Mouse (Mus musculus): ENCODE measurements at regions not wholly inside any gene's neighbourhood (a gene's known extent, or its start where the extent isn't known, plus 50 kb on each side); places are given as distances from the start of the nearest gene placed in this dataset.

- ATAC-seq (replicated peaks; ENCODE audit: low FRiP score, low TSS enrichment, poor library complexity, severe bottlenecking) = no peak
These were observed 55.3 kb upstream of the Plekha5 start for GRCm38 (mm10) chr6:140368354-140369069.

- ATAC-seq (replicated peaks; ENCODE audit: low FRiP score, low TSS enrichment, poor library complexity, severe bottlenecking) = no peak
These were observed 56.6 kb upstream of the Plekha5 start for GRCm38 (mm10) chr6:140367303-140367702.

GRCm38 (mm10) chr6:140366791-140367190, 57.1 kb upstream of the Plekha5 start:
- ATAC-seq (replicated peaks; ENCODE audit: low FRiP score, low TSS enrichment, poor library complexity, severe bottlenecking) = no peak

GRCm38 (mm10) chr6:140360996-140361395, 62.9 kb upstream of the Plekha5 start:
- ATAC-seq (replicated peaks; ENCODE audit: low FRiP score, low TSS enrichment, poor library complexity, severe bottlenecking) = no peak

- ATAC-seq (replicated peaks; ENCODE audit: low FRiP score, low TSS enrichment, poor library complexity, severe bottlenecking) = no peak
These were observed 66.0 kb upstream of the Plekha5 start for GRCm38 (mm10) chr6:140357901-140358300.

GRCm38 (mm10) chr6:140357300-140357699, 66.6 kb upstream of the Plekha5 start:
- ATAC-seq (replicated peaks; ENCODE audit: low FRiP score, low TSS enrichment, poor library complexity, severe bottlenecking) = no peak

- no peak for ATAC-seq (replicated peaks; ENCODE audit: low FRiP score, low TSS enrichment, poor library complexity, severe bottlenecking)
These were observed 69.8 kb upstream of the Plekha5 start for GRCm38 (mm10) chr6:140354082-140354481.

- no peak for ATAC-seq (replicated peaks; ENCODE audit: low FRiP score, low TSS enrichment, poor library complexity, severe bottlenecking)
These were observed 70.2 kb upstream of the Plekha5 start for GRCm38 (mm10) chr6:140353610-140354009.

- no peak for ATAC-seq (replicated peaks; ENCODE audit: low FRiP score, low TSS enrichment, poor library complexity, severe bottlenecking)
These were observed 72.3 kb upstream of the Plekha5 start for GRCm38 (mm10) chr6:140351365-140352095.

GRCm38 (mm10) chr6:140348578-140348977, 75.3 kb upstream of the Plekha5 start:
- no peak for ATAC-seq (replicated peaks; ENCODE audit: low FRiP score, low TSS enrichment, poor library complexity, severe bottlenecking)

GRCm38 (mm10) chr6:140346929-140347328, 76.9 kb upstream of the Plekha5 start:
- ATAC-seq (replicated peaks; ENCODE audit: low FRiP score, low TSS enrichment, poor library complexity, severe bottlenecking) = no peak

GRCm38 (mm10) chr6:140343638-140344037, 80.2 kb upstream of the Plekha5 start:
- ATAC-seq (replicated peaks; ENCODE audit: low FRiP score, low TSS enrichment, poor library complexity, severe bottlenecking) = no peak

- no peak for ATAC-seq (replicated peaks; ENCODE audit: low FRiP score, low TSS enrichment, poor library complexity, severe bottlenecking)
These were observed 81.0 kb upstream of the Plekha5 start for GRCm38 (mm10) chr6:140342881-140343280.

GRCm38 (mm10) chr6:140339731-140340130, 84.1 kb upstream of the Plekha5 start:
- ATAC-seq (replicated peaks; ENCODE audit: low FRiP score, low TSS enrichment, poor library complexity, severe bottlenecking) = no peak

GRCm38 (mm10) chr6:140337897-140338749, 85.7 kb upstream of the Plekha5 start:
- no peak for ATAC-seq (replicated peaks; ENCODE audit: low FRiP score, low TSS enrichment, poor library complexity, severe bottlenecking)

GRCm38 (mm10) chr6:140337083-140337491, 86.8 kb upstream of the Plekha5 start:
- ATAC-seq (replicated peaks; ENCODE audit: low FRiP score, low TSS enrichment, poor library complexity, severe bottlenecking) = no peak

GRCm38 (mm10) chr6:140336414-140336941, 87.4 kb upstream of the Plekha5 start:
- no peak for ATAC-seq (replicated peaks; ENCODE audit: low FRiP score, low TSS enrichment, poor library complexity, severe bottlenecking)

GRCm38 (mm10) chr6:140333397-140333796, 90.5 kb upstream of the Plekha5 start:
- no peak for ATAC-seq (replicated peaks; ENCODE audit: low FRiP score, low TSS enrichment, poor library complexity, severe bottlenecking)

- ATAC-seq (replicated peaks; ENCODE audit: low FRiP score, low TSS enrichment, poor library complexity, severe bottlenecking) = no peak
These were observed 115.2 kb upstream of the Plekha5 start for GRCm38 (mm10) chr6:140308641-140309040.

All from megakaryocyte-erythroid progenitor cell, adult 5-6 weeks (primary cell).